Mouse (Mus musculus) gastrocnemius, postnatal 36 days (tissue): ENCODE results near the gene Tmprss11g. TPM values are rescaled to one million over a fixed set of nuclear protein-coding genes. Genes with fewer than 3 reads are reported as not detected.

ENCODE experiments used
- DNase-seq, 2 experiments: peaks; one replicate each; pipeline ENCODE4 v3.0.0; 2022
- intact Hi-C: fragments of 180-260 bp; cut with DNase I; formaldehyde crosslinking; loops from one replicate; pipeline ENCODE4 v1.15.1; 2025
- long read RNA-seq, 2 experiments: library from polyadenylated mRNA; stranded (forward); transcript quantifications; one replicate each; pipeline ENCODE4 v2.0.0; 2021
- total RNA-seq, 2 experiments: library from RNA; stranded (reverse); gene quantifications; 2 replicates each; pipeline ENCODE4 v1.2.3; 2021

The Tmprss11g gene
- total RNA-seq, result not detected
- long read RNA-seq, experiment 1, result 0 reads
- long read RNA-seq, experiment 2, result 0 reads

GRCm38 (mm10) chr5:86518500-86518899 is at the start of gene Tmprss11g:
Gene Tmprss11g (minus strand): TSS chr5:86518600.
- no peak for DNase-seq
- intact Hi-C loops, result no loop called here

- DNase-seq, result no peak
- intact Hi-C loops, result no loop called here
Measured at GRCm38 (mm10) chr5:86546693-86547092, 28.3 kb upstream of the Tmprss11g start.

GRCm38 (mm10) chr5:86540601-86541000 is 22.2 kb upstream of the Tmprss11g start:
- DNase-seq, result no peak
- intact Hi-C loops, result no loop called here

GRCm38 (mm10) chr5:86528725-86529124 is 10.3 kb upstream of the Tmprss11g start:
- intact Hi-C loops, result no loop called here
- DNase-seq, result no peak

- intact Hi-C loops, result no loop called here
Measured at GRCm38 (mm10) chr5:86511538-86511937, 6.9 kb downstream of the Tmprss11g start.

GRCm38 (mm10) chr5:86493453-86493852 is 24.9 kb downstream of the Tmprss11g start:
- DNase-seq, result no peak
- intact Hi-C loops, result no loop called here

More at GRCm38 (mm10) chr5:86511538-86511937, 6.9 kb downstream of the Tmprss11g start:
- DNase-seq, result no peak

- intact Hi-C loops, result no loop called here
- no peak for DNase-seq
Measured at GRCm38 (mm10) chr5:86482562-86482961, 35.8 kb downstream of the Tmprss11g start.

- intact Hi-C loops, result no loop called here
- DNase-seq, result no peak
Measured at GRCm38 (mm10) chr5:86482031-86482430, 36.4 kb downstream of the Tmprss11g start.

GRCm38 (mm10) chr5:86473859-86474258 is 44.5 kb downstream of the Tmprss11g start:
- intact Hi-C loops, result no loop called here
- DNase-seq, result no peak

GRCm38 (mm10) chr5:86468890-86469289 is 49.5 kb downstream of the Tmprss11g start, which contains the start of gene Tmprss11a:
Gene Tmprss11a (minus strand): TSS chr5:86468990.
- intact Hi-C loops, result no loop called here
- no peak for DNase-seq

- intact Hi-C loops, result no loop called here
Measured at GRCm38 (mm10) chr5:86439306-86439705, 79.1 kb downstream of the Tmprss11g start.

GRCm38 (mm10) chr5:86438548-86438947 is 79.9 kb downstream of the Tmprss11g start:
- intact Hi-C loops, result no loop called here
- no peak for DNase-seq

More at GRCm38 (mm10) chr5:86439306-86439705, 79.1 kb downstream of the Tmprss11g start:
- DNase-seq, result no peak

Other genes starting within 250 kb of the Tmprss11g start
- not detected for gene Tmprss11c, start 229.3 kb downstream of the Tmprss11g start, total RNA-seq
- not detected for gene Tmprss11d, start 145.2 kb downstream of the Tmprss11g start, total RNA-seq
- gene Tmprss11a, start 49.6 kb downstream of the Tmprss11g start, total RNA-seq, result not detected
- gene Tmprss11f, start 113.8 kb upstream of the Tmprss11g start, total RNA-seq, result not detected
- gene Tmprss11b, start 157.8 kb upstream of the Tmprss11g start, total RNA-seq, result not detected
- not detected for gene Tmprss11e, start 227.2 kb upstream of the Tmprss11g start, total RNA-seq